13 mouse cellular contexts compared by ENCODE assay signal in genomic region chr8:45602019-45602418, GRCm38 (mm10).
A peak's percentile ranks its signal among the peaks of the same experiment; 100 is the strongest.
DNase-seq lines count a peak whose midpoint lies in the region; ATAC-seq and TF ChIP-seq lines count a peak whose summit lies in the region.
"Had no signal": no experiment of that assay in that cellular context is flagged by ENCODE, and none has a peak within 500 bp of the region (broad histone marks: within the 10 kb centered on the region; RNA-seq: fewer than 3 reads in every experiment).

No protein-coding gene starts in this region.

- no peak overlapping the region for H3ac ChIP-seq in myocyte (ENCODE audit: control insufficient read depth, insufficient read length)

- WGBS in forebrain, postnatal 0 days = 49% methylated on average over 4 of the region's 4 CpGs
- 85% methylated on average over 4 of the region's 4 CpGs for WGBS in forebrain, embryonic 12.5 days
- WGBS in kidney, embryonic 15.5 days = 73% methylated on average over 4 of the region's 4 CpGs

- H3K36me3 ChIP-seq in forebrain, postnatal 0 days (ENCODE audit: insufficient read depth) = no peaks in the 10 kb centered on the region
- H3K36me3 ChIP-seq in forebrain, embryonic 12.5 days (replicated peaks) = no peaks in the 10 kb centered on the region
- H3K36me3 ChIP-seq in myocyte (ENCODE audit: control insufficient read depth, insufficient read depth) = no peaks in the 10 kb centered on the region
- H3K36me3 ChIP-seq in kidney, embryonic 15.5 days = no peaks in the 10 kb centered on the region
- H3K36me3 ChIP-seq: hindbrain, embryonic 13.5 days had no signal

- H3K9ac ChIP-seq in forebrain, postnatal 0 days = no peak overlapping the region
- no peak overlapping the region for H3K9ac ChIP-seq in forebrain, embryonic 12.5 days
- H3K9ac ChIP-seq in kidney, embryonic 15.5 days = no peak overlapping the region
- H3K9ac ChIP-seq: hindbrain, embryonic 13.5 days had no signal

- DNase-seq in forebrain, postnatal 0 days = peak; percentile 11
- peak; percentile 12 for DNase-seq in ovary, postnatal 14 days (ENCODE audit: low spot score)
- DNase-seq in ovary, postnatal 10 days (ENCODE audit: low spot score) = no peak
- peak; percentile 46 to 58 for DNase-seq in heart, adult 9 months (ENCODE audit: low spot score in 2 of 2)
- DNase-seq in right cerebral cortex, postnatal 14 days = no peak
- DNase-seq: right cerebral cortex, postnatal 25 days; thymus, adult 18-20 months had no signal

- ATAC-seq in forebrain, postnatal 0 days = no peak
- no peak for ATAC-seq in forebrain, embryonic 12.5 days (ENCODE audit: low FRiP score)
- ATAC-seq in kidney, embryonic 15.5 days (replicated peaks; ENCODE audit: low FRiP score) = no peak
- ATAC-seq: activated CD4-positive, CD25-positive, alpha-beta regulatory T cell, adult 4 months; forebrain, embryonic 14.5 days had no signal

- no peaks in the 10 kb centered on the region for H3K27me3 ChIP-seq in forebrain, postnatal 0 days (ENCODE audit: insufficient read depth, low read length)
- H3K27me3 ChIP-seq in forebrain, embryonic 12.5 days = no peaks in the 10 kb centered on the region
- H3K27me3 ChIP-seq in myocyte (ENCODE audit: control insufficient read depth, insufficient read depth, insufficient read length) = no peaks in the 10 kb centered on the region
- no peaks in the 10 kb centered on the region for H3K27me3 ChIP-seq in kidney, embryonic 15.5 days
- H3K27me3 ChIP-seq: hindbrain, embryonic 13.5 days had no signal

- H3K27ac ChIP-seq in forebrain, postnatal 0 days (ENCODE audit: low read depth, low read length) = no peak overlapping the region
- no peak overlapping the region for H3K27ac ChIP-seq in forebrain, embryonic 12.5 days
- H3K27ac ChIP-seq in kidney, embryonic 15.5 days = no peak overlapping the region
- H3K27ac ChIP-seq: hindbrain, embryonic 13.5 days had no signal

- no peaks in the 10 kb centered on the region for H3K79me2 ChIP-seq in myocyte (ENCODE audit: control insufficient read depth, insufficient read depth)

- TF ChIP-seq CTCF in forebrain, postnatal 0 days (IDR thresholded peaks at IDR 0.05; ENCODE audit: low read depth) = no peak

- H3K9me3 ChIP-seq in forebrain, postnatal 0 days (ENCODE audit: low read length) = no peaks in the 10 kb centered on the region
- no peaks in the 10 kb centered on the region for H3K9me3 ChIP-seq in forebrain, embryonic 12.5 days
- no peaks in the 10 kb centered on the region for H3K9me3 ChIP-seq in kidney, embryonic 15.5 days (replicated peaks)
- H3K9me3 ChIP-seq: hindbrain, embryonic 13.5 days had no signal

- TF ChIP-seq POLR2A in myocyte (IDR thresholded peaks at IDR 0.05; ENCODE audit: insufficient read length, low read depth) = no peak

- no peak overlapping the region for H3K4me2 ChIP-seq in forebrain, postnatal 0 days (ENCODE audit: low read depth)
- no peak overlapping the region for H3K4me2 ChIP-seq in forebrain, embryonic 12.5 days
- H3K4me2 ChIP-seq in myocyte (ENCODE audit: low read depth) = peak overlapping the region; percentile 49
- H3K4me2 ChIP-seq in kidney, embryonic 15.5 days = no peak overlapping the region
- H3K4me2 ChIP-seq: hindbrain, embryonic 13.5 days had no signal

- H3K4me1 ChIP-seq in forebrain, postnatal 0 days (ENCODE audit: insufficient read depth) = no peaks in the 10 kb centered on the region
- no peaks in the 10 kb centered on the region for H3K4me1 ChIP-seq in forebrain, embryonic 12.5 days
- H3K4me1 ChIP-seq in kidney, embryonic 15.5 days = no peaks in the 10 kb centered on the region; the same call in 1 of the 2 replicates

- H3K4me3 ChIP-seq in forebrain, postnatal 0 days (ENCODE audit: low read depth, low read length) = no peak overlapping the region
- no peak overlapping the region for H3K4me3 ChIP-seq in forebrain, embryonic 12.5 days (replicated peaks)
- no peak overlapping the region for H3K4me3 ChIP-seq in myocyte
- no peak overlapping the region for H3K4me3 ChIP-seq in kidney, embryonic 15.5 days (replicated peaks)
- H3K4me3 ChIP-seq: hindbrain, embryonic 13.5 days had no signal

TF ChIP-seq in myocyte, 11 proteins besides CTCF, POLR2A, EP300 and RAD21:
- no peak for TF ChIP-seq SRF (IDR thresholded peaks at IDR 0.05; ENCODE audit: control insufficient read depth, insufficient read length, low read depth)
- no peak for TF ChIP-seq REST (IDR thresholded peaks at IDR 0.05; ENCODE audit: insufficient read depth, insufficient read length)
- no peak for TF ChIP-seq E2F4 (IDR thresholded peaks at IDR 0.05; ENCODE audit: insufficient read depth)
- no peak for TF ChIP-seq TCF3 (IDR thresholded peaks at IDR 0.05; ENCODE audit: insufficient read length, low read depth)
- peak; percentile 72 for TF ChIP-seq CEBPB (IDR thresholded peaks at IDR 0.05; ENCODE audit: insufficient read depth, poor library complexity, severe bottlenecking)
- no peak for TF ChIP-seq MAX (IDR thresholded peaks at IDR 0.05; ENCODE audit: low read depth)
- TF ChIP-seq TCF12 (IDR thresholded peaks at IDR 0.05; ENCODE audit: insufficient read depth, poor library complexity, severe bottlenecking) = peak; percentile 30
- peak in 2 of 3 experiments; percentile 60 to 76 for TF ChIP-seq MYOG (IDR thresholded peaks at IDR 0.05; ENCODE audit: control insufficient read depth in 1 of 3, insufficient read depth in 1 of 3, insufficient read length in 2 of 3, low read depth in 2 of 3)
- no peak for TF ChIP-seq POLR2AphosphoS2 (IDR thresholded peaks at IDR 0.05; ENCODE audit: insufficient read length, low read depth)
- no peak for TF ChIP-seq USF1 (IDR thresholded peaks at IDR 0.05; ENCODE audit: low read depth)
- TF ChIP-seq MYOD1 (IDR thresholded peaks at IDR 0.05; ENCODE audit: control insufficient read depth in 1 of 3, insufficient read length in 2 of 3, low read depth in 2 of 3) = peak in 2 of 3 experiments; percentile 23 to 40

Comparison
In these comparisons a context has a peak if more than half of its experiments do, and no peak if none do; other contexts are left out.
1. DNase-seq: peak in forebrain, postnatal 0 days (single experiment), ovary, postnatal 14 days (single experiment) and heart, adult 9 months (2 of 2); none in ovary, postnatal 10 days (single experiment) and right cerebral cortex, postnatal 14 days (single experiment).